Mouse (Mus musculus) embryonic facial prominence, embryonic 15.5 days (tissue): ENCODE results near the gene Ormdl1. TPM values are rescaled to one million over a fixed set of nuclear protein-coding genes. Genes with fewer than 3 reads are reported as not detected.
"Not testable (repeated sequence)": the region's sequence is repeated elsewhere in the genome, so short reads cannot be mapped to it uniquely, and the experiment has no call there.

Source experiments
- ATAC-seq: fragments of 200-750 bp; cut with Nextera tagmentation; 2 replicates; pipeline ENCODE4 v1.8.0; 2017; ENCODE audit warnings: low read depth, moderate TSS enrichment; ENCODE audit not compliant: insufficient number of reproducible peaks, low FRiP score, low TSS enrichment
- H3K27ac ChIP-seq: fragments of 300-500 bp; sonication (generic); replicated peaks from 2 replicates; pipeline ENCODE4 v1.5.1; 2015; ENCODE audit warnings: mild to moderate bottlenecking, inconsistent platforms
- H3K27me3 ChIP-seq: fragments of 300-500 bp; sonication (generic); 2 replicates; pipeline ENCODE4 v1.6.1; 2015; ENCODE audit warnings: inconsistent platforms
- H3K36me3 ChIP-seq: fragments of 300-500 bp; sonication (generic); 2 replicates; pipeline ENCODE4 v1.6.1; 2015; ENCODE audit warnings: mild to moderate bottlenecking, inconsistent platforms
- H3K4me1 ChIP-seq: fragments of 300-500 bp; sonication (generic); 2 replicates; pipeline ENCODE4 v1.6.1; 2015; ENCODE audit warnings: inconsistent platforms
- H3K4me2 ChIP-seq: fragments of 300-500 bp; sonication (generic); replicated peaks from 2 replicates; pipeline ENCODE4 v1.6.1; 2015; ENCODE audit warnings: mild to moderate bottlenecking, inconsistent platforms
- H3K4me3 ChIP-seq: fragments of 300-500 bp; sonication (generic); replicated peaks from 2 replicates; pipeline ENCODE4 v1.5.1; 2015; ENCODE audit warnings: mild to moderate bottlenecking, inconsistent platforms
- H3K9ac ChIP-seq: fragments of 300-500 bp; sonication (generic); 2 replicates; pipeline ENCODE4 v1.6.1; 2015; ENCODE audit warnings: inconsistent platforms
- H3K9me3 ChIP-seq: fragments of 300-500 bp; sonication (generic); replicated peaks from 2 replicates; pipeline ENCODE4 v1.6.1; 2016; ENCODE audit warnings: inconsistent platforms
- WGBS: fragments of 180-500 bp; shearing (Covaris S2); methylation state at CpG from one replicate; pipeline ENCODE4 v1.1.7; 2015; 5-methylcytosine and 5-hydroxymethylcytosine counted together
- polyA plus RNA-seq: library from polyadenylated mRNA; unstranded; fragments of >200 nt; fragmentation: Nextera tagmentation; extraction: Ambion mirVana; gene quantifications from 2 replicates; pipeline ENCODE4 v1.2.1, GENCODE M21; 2015

Gene Ormdl1
- polyA plus RNA-seq: 31.9 and 32.8 TPM in 2 replicates

DNA sequence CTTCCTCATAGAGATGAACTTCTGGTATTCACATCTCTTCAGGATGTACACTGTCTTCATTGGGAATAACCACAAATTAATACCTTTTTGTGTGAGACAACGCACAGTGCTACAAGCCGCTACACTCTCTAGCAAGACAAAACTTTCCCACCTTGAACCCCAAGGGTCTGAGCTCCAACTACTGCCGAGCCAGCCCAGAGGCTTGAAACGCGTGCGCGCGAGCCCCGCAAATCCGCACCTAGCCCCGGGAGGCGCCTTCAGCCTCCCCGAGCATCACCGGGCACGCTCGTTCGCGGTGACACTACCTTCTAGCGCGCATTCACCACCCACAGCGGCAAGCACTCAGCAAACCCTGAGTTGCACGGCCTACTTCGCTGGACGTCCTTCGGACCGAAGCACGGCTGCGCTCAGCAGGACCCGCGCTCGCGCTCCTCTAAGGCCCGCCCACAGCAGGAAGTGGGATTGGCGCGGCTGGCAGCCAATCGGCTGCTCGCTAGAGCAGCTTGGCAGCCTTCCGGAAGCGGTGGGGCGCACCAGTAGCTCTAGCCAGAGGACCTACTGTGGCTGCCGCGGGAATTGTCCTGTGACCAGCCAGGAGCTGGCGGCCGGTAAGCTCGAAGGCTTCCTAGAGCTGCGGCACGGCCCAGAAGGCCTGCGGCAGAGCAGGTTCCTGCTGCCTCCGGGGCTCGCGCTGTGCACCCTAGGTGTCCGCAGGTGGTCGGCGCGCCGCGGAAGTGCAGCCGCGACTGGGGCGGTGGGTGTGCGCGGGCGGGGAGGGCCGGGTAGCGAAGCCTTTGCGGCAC is at the start of gene Ormdl1, which contains the start of the genes Pms1 and Gm28778:
Gene Ormdl1, plus strand, starts transcription at position 515 of the 803 bp plus-strand sequence.
Gene Pms1, minus strand, starts transcription at position 438 of the 803 bp plus-strand sequence.
Gene Gm28778, plus strand, starts transcription at position 531 of the 803 bp plus-strand sequence.
- H3K4me2 ChIP-seq: peak within 1 kb of the TSS; percentile 53
- peak within 1 kb of the TSS; percentile 84 for H3K27ac ChIP-seq
- H3K36me3 ChIP-seq: no peaks in the 10 kb centered on the region
- no peaks in the 10 kb centered on the region; the same call in 1 of the 2 replicates for H3K4me1 ChIP-seq
- WGBS: under 1% methylated on average over 66 of the region's 66 CpGs
- H3K27me3 ChIP-seq: no peaks in the 10 kb centered on the region
- H3K4me3 ChIP-seq: peak within 1 kb of the TSS; percentile 94
- H3K9me3 ChIP-seq: no peaks in the 10 kb centered on the region
- ATAC-seq: peak; percentile 99
- H3K9ac ChIP-seq: peak within 1 kb of the TSS; percentile 79

DNA sequence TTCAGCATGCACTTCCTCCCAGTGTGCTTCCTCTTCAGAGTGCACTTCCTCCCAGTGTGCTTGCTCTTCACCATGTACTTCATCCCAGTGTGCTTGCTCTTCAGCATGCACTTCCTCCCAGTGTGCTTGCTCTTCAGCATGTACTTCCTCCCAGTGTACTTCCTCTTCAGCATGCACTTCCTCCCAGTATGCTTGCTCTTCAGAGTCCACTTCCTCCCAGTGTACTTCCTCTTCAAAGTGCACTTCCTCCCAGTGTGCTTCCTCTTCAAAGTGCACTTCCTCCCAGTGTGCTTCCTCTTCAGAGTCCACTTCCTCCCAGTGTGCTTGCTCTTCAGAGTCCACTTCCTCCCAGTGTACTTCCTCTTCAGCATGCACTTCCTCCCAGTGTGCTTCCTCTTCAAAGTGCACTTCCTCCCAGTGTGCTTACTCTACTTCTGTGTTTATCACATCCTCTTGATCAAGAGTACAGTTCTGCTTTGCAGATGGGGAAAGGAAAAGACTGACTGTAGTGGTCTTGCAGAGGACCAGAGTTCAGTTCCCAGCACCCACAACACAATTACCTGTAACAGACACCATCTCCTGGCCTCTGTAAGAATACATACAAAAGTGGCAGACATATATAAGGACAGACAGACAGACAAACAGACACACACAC is 31.8 kb upstream of the Ormdl1 start:
- not testable (repeated sequence) for H3K9ac ChIP-seq, H3K4me3 ChIP-seq, H3K4me1 ChIP-seq, H3K27me3 ChIP-seq, H3K4me2 ChIP-seq, H3K27ac ChIP-seq, ATAC-seq, H3K9me3 ChIP-seq, H3K36me3 ChIP-seq

DNA sequence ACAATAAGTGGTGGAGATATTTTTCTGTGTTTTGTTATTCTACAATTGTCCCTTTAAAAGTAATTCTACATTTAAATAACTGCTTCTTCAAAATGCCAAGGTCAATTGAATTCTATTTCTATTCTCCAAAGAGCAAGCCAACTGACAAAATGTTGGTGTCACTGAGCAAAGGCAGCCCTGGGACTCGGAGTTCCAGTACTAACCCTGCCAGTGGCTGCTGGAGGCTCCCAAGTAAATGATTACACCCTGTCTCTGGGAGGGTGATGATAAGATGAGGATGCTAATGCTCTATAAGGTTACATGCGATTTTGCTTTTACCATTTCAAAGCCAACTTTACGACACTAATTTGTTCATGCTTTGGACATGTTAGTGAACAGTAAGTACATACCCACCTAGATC is 27.0 kb upstream of the Ormdl1 start:
- Histone ChIP-seq H3K4me1 (no peaks in the 10 kb centered on the region), H3K4me3 (no peak overlapping the region), H3K4me2 (no peak overlapping the region), H3K9ac (no peak overlapping the region), H3K27me3 (no peaks in the 10 kb centered on the region), H3K27ac (no peak overlapping the region), H3K9me3 (no peaks in the 10 kb centered on the region), H3K36me3 (peaks cover 5% of the 10 kb centered on the region; the same call in 1 of the 2 replicates)
- WGBS: 88% methylated on average over 3 of the region's 3 CpGs
- no peak for ATAC-seq

DNA sequence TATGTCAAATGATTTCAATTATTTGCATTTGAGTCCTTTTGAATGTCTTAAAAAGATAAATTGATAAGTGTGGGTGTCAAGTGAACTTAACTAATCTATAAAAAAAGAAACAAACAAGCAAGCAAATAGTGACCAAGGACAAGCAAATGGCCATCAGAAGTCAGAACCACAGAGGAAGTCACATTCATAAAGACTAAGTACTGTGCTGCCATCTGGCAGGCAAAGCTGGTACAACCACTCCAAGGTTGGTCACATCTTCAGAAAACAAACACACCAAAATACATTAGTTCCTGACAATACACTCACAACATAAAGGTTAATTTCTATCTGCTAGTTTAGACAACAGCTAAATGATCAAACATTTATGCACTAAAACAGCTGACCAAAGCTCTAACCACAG is 24.2 kb upstream of the Ormdl1 start:
- ATAC-seq: no peak
- H3K27ac ChIP-seq: no peak overlapping the region
- H3K4me3 ChIP-seq: no peak overlapping the region
- H3K9me3 ChIP-seq: no peaks in the 10 kb centered on the region
- H3K4me1 ChIP-seq: no peaks in the 10 kb centered on the region
- no peaks in the 10 kb centered on the region for H3K27me3 ChIP-seq
- no peak overlapping the region for H3K4me2 ChIP-seq
- H3K36me3 ChIP-seq: no peaks in the 10 kb centered on the region
- no peak overlapping the region for H3K9ac ChIP-seq

DNA sequence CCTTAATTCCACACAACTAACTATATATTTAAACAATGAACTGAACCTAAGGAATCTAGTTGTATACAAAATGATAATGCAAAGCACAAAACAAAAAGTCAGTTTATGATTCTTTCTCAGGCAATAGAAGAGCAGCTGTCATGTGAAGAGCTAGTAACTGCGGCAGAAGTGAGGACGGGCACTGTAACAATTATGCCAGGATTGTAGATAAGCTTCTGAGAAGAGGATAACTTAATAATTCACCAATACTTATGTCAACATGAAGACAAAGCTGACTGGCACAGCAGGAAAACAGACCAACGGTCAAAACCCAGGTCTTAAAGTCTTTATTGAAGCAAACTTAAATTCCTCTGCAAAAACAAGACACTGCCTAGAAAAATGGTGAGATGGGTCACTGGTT is 5.7 kb upstream of the Ormdl1 start:
- H3K4me1 ChIP-seq: no peaks in the 10 kb centered on the region
- 76% methylated on average over 3 of the region's 3 CpGs for WGBS
- H3K27ac ChIP-seq: no peak overlapping the region
- no peaks in the 10 kb centered on the region for H3K9me3 ChIP-seq
- no peak overlapping the region for H3K4me2 ChIP-seq
- H3K27me3 ChIP-seq: no peaks in the 10 kb centered on the region
- ATAC-seq: no peak
- no peak overlapping the region for H3K9ac ChIP-seq
- no peak overlapping the region for H3K4me3 ChIP-seq
- H3K36me3 ChIP-seq: no peaks in the 10 kb centered on the region

DNA sequence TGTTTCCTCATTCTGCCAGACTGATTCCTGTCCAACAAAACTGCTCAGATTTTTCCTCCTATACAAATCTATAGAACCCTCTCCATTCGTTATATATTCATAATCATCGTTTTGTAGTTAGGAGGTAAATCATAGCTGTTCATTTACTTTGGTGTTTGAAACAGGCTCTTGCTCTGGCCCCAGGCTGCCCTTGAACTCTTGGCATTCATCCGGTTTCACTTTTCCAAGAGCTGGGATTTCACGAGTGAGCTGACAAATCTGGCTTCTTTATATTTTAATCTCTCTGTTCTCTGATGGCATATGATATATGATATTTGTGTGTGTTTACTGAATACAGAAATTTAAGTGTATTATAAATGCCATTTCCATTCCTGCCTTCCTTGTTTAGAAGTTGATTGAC is 3.6 kb downstream of the Ormdl1 start:
- H3K4me1 ChIP-seq: no peaks in the 10 kb centered on the region; the same call in 1 of the 2 replicates
- H3K9ac ChIP-seq: no peak overlapping the region
- H3K27ac ChIP-seq: no peak overlapping the region
- 75% methylated on average over 4 of the region's 4 CpGs for WGBS
- H3K4me2 ChIP-seq: no peak overlapping the region
- no peak overlapping the region for H3K4me3 ChIP-seq
- H3K9me3 ChIP-seq: no peaks in the 10 kb centered on the region
- H3K36me3 ChIP-seq: no peaks in the 10 kb centered on the region
- no peak for ATAC-seq
- no peaks in the 10 kb centered on the region for H3K27me3 ChIP-seq

DNA sequence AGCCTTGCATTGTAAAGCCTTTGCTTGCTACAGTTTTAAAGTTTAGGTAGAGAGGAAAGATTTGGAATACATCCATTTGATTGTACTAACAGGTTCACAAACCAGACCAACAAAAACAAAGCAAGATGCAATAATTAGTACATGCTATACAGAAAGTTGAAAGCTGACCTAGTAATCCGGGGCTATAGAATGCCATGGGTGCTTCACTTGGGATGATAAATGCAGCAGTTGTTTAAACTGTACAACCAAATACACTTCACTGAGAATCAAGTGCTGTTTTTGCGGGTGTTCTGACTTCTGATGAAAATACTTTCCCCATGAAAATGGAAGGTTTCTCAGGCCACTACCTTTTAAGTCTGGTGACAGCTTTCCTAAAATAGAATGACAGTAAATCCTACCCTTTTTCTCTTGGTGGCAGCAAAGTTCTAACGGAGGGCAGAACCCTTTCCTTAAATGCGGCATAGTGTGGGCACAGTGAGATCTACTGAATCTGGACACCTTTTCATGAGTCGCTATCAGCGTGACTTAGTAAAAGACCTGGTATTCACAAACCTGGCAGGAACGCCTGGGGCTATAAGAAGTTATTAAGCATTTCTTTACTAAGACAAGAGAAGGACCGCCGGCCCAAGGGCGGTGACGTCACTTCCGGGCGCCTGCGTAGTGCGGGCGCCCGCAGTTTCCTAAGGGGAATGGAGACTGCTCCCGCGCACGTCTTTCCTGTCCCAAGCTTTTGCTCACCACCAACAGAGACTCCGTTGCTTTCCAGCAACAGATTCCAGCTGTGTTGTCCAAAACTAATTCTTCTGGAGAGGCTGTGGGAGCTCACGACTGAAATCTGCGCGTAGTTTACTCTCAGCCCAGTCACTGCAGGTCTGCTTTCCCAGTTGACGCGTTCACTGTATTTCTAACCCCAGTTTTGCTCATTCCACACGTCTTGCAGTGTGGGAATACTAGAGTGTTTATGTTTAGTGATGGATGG is 16.4 kb downstream of the Ormdl1 start, which contains the start of gene Osgepl1:
Gene Osgepl1, plus strand, starts transcription at position 636 of the 979 bp plus-strand sequence.
- peak; percentile 91 for ATAC-seq
- WGBS: 2% methylated on average over 27 of the region's 27 CpGs
- Histone ChIP-seq H3K36me3 (peaks cover 5% of the 10 kb centered on the region), H3K4me1 (0 out of 2 replicates have a peak, but pooled peaks cover 6% of the 10 kb centered on the region), H3K4me3 (peak within 1 kb of the TSS; percentile 66), H3K27me3 (no peaks in the 10 kb centered on the region), H3K9ac (peak within 1 kb of the TSS; percentile 68), H3K4me2 (peak within 1 kb of the TSS; percentile 54), H3K9me3 (no peaks in the 10 kb centered on the region), H3K27ac (peak within 1 kb of the TSS; percentile 92)

DNA sequence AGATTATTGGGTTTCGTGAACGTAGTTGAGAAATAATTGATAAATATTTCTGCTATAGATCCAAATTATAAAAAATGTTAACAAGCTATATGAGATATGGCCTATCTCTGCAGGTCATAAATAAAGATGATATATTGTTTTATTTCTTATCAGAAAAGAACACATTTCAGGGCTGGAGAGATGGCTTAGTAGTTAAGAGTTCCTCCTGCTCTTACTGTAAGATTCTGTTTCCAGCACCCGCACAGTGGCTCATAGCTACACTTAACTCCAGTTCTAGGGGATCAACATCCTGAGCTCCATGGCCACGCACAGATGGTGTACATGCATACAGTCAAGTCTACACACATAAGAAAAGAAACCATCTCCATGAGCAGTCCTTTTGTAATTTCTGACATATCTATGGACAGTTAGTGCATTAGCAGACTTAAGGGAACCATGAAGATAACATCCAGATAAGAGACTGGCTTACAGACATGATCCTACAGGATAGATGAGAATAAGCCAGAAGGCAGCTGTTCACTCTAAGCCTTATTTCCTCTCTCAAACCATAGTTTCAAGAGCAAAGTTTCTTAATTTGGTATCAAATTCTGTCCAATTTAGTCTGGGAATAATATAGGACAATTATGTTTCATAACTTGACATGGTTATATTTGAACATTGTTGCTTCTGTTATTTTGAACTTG is 24.9 kb downstream of the Ormdl1 start:
- H3K4me1 ChIP-seq: no peaks in the 10 kb centered on the region
- H3K27ac ChIP-seq: no peak overlapping the region
- H3K9me3 ChIP-seq: no peaks in the 10 kb centered on the region
- 93% methylated on average over 4 of the region's 4 CpGs for WGBS
- peaks cover 10% of the 10 kb centered on the region for H3K36me3 ChIP-seq
- ATAC-seq: no peak
- H3K9ac ChIP-seq: no peak overlapping the region
- no peak overlapping the region for H3K4me3 ChIP-seq
- no peaks in the 10 kb centered on the region for H3K27me3 ChIP-seq
- H3K4me2 ChIP-seq: no peak overlapping the region

DNA sequence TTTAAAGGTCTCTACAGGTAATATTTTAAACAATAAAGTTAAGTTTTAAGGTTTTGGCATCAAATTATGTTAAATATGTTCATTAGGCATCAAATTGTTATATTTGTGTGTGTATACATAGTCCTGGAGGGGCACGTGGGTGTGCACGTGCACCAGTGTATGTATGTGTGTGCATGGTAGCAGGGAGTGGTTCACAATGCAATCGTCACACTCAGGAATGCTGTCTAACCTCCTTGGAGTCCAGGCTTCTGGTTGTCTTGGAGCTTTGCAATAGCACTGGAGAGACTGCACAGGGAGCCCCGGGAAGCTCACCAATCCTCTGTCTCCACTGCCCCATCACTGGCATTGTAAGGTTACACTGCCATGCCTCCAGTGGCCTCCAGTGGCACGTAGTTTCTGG is 26.4 kb downstream of the Ormdl1 start:
- Histone ChIP-seq H3K36me3 (peaks cover 5% of the 10 kb centered on the region), H3K9ac (no peak overlapping the region), H3K4me3 (no peak overlapping the region), H3K4me1 (no peaks in the 10 kb centered on the region), H3K27ac (no peak overlapping the region), H3K27me3 (no peaks in the 10 kb centered on the region), H3K4me2 (no peak overlapping the region), H3K9me3 (no peaks in the 10 kb centered on the region)
- WGBS: 85% methylated on average over 5 of the region's 5 CpGs
- no peak for ATAC-seq

DNA sequence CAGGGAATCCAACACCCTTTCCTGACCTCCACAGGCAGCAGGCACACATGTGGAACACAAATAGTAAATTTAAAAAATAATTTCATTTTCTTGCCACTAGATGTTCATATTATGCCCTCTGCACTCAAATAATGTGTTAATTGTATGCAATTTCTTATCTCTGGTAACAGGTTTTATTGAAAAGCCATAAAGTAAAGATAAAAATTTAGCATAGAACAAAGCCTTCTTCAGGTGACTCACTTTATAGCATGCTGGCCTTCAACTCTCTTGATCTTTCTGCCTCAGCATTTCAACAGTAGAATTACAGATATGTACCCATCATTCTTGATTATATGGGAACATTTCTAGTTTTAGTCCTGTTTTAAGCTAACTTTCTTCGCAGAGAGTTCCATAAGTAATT is 27.4 kb downstream of the Ormdl1 start:
- no peak overlapping the region for H3K4me3 ChIP-seq
- no peak overlapping the region for H3K4me2 ChIP-seq
- H3K27ac ChIP-seq: no peak overlapping the region
- no peaks in the 10 kb centered on the region for H3K9me3 ChIP-seq
- H3K36me3 ChIP-seq: peaks cover 3% of the 10 kb centered on the region
- WGBS: 93% methylated on average over 1 of the region's 1 CpGs
- H3K27me3 ChIP-seq: no peaks in the 10 kb centered on the region
- H3K9ac ChIP-seq: no peak overlapping the region
- no peak for ATAC-seq
- H3K4me1 ChIP-seq: no peaks in the 10 kb centered on the region
